Mouse (Mus musculus) gonadal fat pad, adult 2 months (tissue): ENCODE measurements around the gene Lrrfip2. TPM values are rescaled to one million over a fixed set of nuclear protein-coding genes. Genes with fewer than 3 reads are reported as not detected.
A peak's percentile ranks its signal among the peaks of the same experiment; 100 is the strongest.

Experiments used
- DNase-seq: peaks from one replicate; pipeline ENCODE4 v3.0.0-alpha.2; 2012; ENCODE audit warnings: low read depth
- polyA plus RNA-seq: library from polyadenylated mRNA; depleted of rRNA; stranded (reverse); fragments of >200 nt; gene quantifications from 2 replicates; pipeline ENCODE4 v1.2.3, GENCODE M21; 2012

The Lrrfip2 gene
- polyA plus RNA-seq, 1 experiment, result 10.0 TPM

GRCm38 (mm10) chr9:111118252-111118890, 979 bp downstream of the Lrrfip2 start:
- DNase-seq, result no peak

GRCm38 (mm10) chr9:111118891-111119441, 1.6 kb downstream of the Lrrfip2 start:
- DNase-seq, result no peak

DNA sequence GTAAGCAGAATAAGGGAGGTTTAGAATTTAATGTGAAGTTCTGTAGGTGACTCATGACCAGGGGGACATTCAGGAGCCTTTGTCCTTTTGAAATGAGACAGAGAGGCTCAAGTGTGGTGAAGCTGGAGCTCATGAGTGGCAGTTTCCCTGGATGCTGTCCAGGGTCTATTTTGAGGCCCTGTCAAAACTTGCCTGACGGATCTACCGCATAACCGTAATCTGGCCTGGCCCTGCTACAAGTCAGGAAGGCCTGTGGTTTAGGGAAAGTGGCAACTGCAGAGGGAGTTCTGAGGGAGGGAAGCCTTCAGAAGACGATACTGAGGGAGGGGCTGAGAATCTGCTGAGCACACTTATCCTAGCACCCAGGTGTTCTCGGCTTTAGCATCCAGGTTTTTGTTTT, 5.1 kb downstream of the Lrrfip2 start:
- DNase-seq, result no peak

GRCm38 (mm10) chr9:111123336-111123735, 5.9 kb downstream of the Lrrfip2 start:
- DNase-seq, result no peak

DNA sequence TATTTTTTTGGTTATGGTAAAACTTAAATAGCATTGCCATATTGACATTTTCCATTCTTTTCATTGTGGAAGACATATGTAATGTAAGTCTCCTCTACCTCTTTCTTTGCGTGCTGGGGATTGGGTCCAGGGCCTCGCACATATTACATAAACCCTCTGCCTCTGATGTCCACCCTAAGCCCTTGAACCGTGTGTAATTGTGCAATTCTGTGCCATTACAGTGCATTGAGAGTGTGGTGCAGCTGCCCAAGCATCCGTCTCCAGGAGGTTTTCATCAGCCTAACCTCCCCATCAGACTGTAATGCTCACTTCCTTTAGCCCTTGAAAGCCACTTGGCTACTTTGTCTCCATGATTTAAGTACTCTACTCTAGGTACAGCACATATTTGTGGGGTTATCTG, 7.0 kb downstream of the Lrrfip2 start:
- DNase-seq, result no peak

GRCm38 (mm10) chr9:111126735-111127134, 9.3 kb downstream of the Lrrfip2 start:
- DNase-seq, result no peak

GRCm38 (mm10) chr9:111127749-111128148, 10.4 kb downstream of the Lrrfip2 start:
- no peak for DNase-seq

GRCm38 (mm10) chr9:111130126-111130525, 12.7 kb downstream of the Lrrfip2 start:
- no peak for DNase-seq

DNA sequence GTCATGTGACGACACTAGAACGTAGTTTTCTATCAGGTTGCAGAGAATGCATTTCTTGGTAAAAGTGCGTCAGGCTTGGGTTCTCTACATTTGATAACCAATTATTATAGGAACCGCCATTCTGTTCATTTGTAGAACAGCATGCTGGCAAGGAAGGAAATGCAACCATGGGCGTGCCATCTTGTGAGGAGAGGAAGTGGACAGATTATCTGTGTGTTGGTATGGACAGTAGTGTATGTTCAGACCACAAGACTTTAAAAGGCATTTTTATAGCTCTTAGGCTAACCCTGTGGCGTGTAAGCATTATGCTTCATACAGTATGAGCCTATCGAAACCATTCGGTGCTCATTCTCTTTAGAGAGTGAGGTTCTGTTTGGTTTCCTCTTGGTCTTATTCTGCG, 20.8 kb downstream of the Lrrfip2 start:
- DNase-seq, result no peak

DNA sequence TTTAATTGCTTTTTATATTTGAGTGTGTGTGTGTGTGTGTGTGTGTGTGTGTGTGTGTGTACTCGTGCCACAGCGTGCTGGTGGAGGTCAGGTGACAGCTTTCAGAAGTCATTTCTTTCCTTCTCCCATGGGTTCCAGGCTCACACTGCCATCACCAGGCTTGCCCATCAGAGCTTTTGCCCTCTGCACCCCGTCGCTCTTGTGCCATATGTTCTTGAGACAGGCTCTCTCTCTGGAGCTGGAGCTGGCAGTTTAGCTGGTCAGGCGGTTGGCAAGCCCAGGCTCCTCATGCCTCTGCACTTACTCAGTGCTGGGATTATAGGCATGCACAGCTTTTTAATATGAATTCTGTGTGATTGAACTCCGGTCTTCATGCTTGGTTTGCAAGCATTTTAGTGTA, 25.3 kb downstream of the Lrrfip2 start:
- DNase-seq, result no peak

- no peak for DNase-seq
Measured at GRCm38 (mm10) chr9:111143387-111143786, 26.0 kb downstream of the Lrrfip2 start.

GRCm38 (mm10) chr9:111144711-111145110, 27.3 kb downstream of the Lrrfip2 start:
- no peak for DNase-seq

DNA sequence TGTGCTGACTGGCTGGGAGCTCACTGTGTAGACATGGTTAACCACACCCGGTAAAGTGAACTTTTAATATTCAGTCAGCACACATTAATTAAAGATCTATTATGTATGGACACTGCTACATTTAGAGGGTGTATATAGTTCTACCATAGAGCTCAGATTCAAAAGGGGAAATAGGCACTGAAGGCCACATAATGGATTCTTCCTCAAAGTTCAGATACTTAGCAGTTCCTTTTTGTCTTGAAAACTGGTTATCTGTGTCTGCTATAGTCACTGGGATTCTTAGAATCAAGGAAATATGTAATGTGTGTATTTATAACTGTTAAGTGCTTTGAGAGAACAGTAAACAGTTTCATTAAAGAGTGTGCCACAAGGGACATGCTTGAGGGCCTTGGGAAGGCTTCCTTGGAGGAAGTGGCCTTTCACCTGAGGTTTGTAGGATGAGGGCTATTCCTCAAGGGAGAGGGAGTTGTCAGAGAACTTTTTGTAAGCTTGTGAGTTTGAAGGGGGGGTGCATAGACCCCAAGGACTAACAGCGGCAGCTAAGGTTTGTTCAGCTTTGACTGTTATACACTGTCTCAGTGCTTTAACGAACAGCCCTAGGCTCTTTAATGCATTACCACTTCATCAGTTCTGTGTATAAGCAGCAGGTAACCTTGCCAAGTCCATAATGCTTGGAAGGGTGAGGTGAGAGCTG, 28.3 kb downstream of the Lrrfip2 start:
- no peak for DNase-seq

DNA sequence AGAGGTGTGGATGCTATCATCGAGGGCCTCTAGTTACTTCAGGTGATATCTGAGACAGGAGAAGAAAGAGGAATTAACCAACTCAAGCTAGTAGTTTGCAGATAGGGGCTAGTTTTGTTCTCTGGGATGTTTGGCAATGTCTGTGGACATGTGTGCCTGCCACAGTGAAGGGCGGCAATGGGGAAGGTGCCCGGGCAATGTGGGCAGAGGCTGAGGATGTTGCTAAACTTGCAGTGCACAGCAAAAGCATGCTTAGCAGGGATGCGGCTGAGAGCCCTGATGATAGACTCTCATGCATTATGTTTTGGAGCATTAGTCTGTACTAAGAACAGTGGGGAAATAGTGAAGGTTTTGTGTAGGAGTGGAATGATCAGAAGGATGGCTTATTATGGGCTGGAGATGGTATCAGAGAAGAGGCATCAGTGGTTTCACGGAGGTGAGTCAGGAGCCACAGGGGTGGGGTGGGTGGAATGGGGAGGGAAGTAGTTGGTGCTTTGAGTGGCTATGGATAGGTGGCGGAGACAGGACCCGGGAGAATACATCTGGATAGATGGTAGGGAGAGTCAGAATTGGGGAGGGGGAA, 28.9 kb downstream of the Lrrfip2 start:
- DNase-seq, result no peak

- no peak for DNase-seq
Measured at GRCm38 (mm10) chr9:111148006-111148405, 30.6 kb downstream of the Lrrfip2 start.

DNA sequence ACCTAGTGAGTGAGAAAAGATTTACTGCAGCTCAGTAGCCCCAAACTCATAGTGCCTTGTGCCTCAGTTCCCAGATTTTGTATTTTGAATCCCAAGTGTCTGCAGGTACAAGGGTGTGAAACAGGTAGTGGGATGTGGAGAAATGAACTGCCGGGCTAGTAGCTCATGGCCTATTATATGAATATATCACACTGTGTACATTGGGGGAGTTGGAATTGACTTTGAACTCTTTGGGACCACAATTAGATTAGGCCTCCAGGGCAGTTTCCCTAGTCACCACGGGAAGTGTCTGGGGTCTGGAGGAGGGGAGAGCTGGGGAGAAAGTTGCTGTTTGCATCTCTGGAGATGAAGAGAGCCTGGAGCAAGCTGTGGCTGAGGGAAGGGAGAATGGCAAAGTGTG, 31.0 kb downstream of the Lrrfip2 start:
- DNase-seq, result no peak

GRCm38 (mm10) chr9:111149188-111149945, 32.0 kb downstream of the Lrrfip2 start:
- DNase-seq, result no peak

DNA sequence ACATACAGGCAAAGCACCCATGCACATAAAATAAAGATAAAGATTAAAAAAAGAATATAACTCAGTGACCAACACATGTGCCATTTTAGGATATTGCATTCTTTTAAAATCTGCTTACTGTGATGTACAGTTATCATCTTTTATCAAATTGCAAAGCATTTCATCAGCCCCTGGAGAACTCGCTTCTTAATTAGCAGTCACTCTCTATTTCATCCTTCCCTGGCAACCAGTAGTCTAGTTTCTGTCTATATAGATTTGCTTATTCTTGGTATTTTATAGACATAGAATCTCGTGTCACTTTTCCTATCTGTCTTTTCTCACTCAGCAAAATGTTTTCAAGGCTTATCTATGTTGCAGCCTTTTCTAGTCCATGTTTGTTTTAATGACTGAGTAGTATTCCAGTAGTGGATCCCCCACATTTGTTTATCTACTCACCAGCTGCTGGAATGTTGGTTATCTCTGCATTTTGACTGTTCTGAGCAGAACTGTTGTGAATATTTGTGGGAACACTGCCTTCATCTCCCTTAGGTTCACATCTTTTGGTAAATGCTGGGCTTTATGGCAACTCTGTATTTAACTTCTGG, 35.0 kb downstream of the Lrrfip2 start:
- no peak for DNase-seq

- DNase-seq, result no peak
Measured at GRCm38 (mm10) chr9:111153026-111153425, 35.6 kb downstream of the Lrrfip2 start.

DNA sequence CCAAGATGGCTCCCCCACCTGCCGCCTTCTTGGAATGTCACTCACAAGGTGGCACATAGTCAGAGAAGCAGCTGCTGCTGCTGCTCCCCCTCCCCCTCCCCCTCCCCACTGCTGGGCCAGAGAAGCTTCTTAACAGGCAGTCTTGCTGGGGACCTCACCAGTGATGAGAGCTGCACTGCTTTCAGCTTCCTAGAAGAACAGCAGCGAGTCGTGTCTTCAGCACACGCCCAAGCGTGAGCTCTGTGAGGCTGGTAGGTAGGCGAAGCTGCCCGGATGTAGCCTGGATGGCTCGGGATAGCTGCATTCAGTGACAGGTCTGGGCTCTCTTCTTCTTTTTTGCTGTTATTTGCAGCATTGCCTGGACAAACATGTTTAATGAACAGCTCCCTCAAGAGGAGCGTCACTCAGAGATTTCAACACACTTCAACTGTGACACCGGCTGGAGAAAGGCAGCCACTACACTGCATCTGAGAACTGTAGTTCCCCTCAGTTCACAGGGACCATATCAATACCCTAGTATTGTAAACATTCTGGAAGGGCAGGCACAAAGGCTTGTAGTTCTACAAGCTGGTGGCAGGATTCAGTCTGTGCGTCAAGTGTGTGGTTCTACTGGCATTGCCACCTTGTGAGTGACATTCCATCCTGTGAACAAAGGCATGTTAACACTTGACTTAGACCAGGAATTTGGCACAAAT, 38.5 kb downstream of the Lrrfip2 start:
- DNase-seq, result peak; percentile 36

GRCm38 (mm10) chr9:111159562-111159961, 42.2 kb downstream of the Lrrfip2 start:
- DNase-seq, result no peak
